Mouse (Mus musculus) heart, embryonic 13.5 days (tissue): ENCODE data around the gene Zranb2. TPM values are rescaled to one million over a fixed set of nuclear protein-coding genes. Genes with fewer than 3 reads are reported as not detected.

ENCODE experiments used
- ATAC-seq: fragments of 200-750 bp; cut with Nextera tagmentation; 2 replicates; pipeline ENCODE4 v1.8.0; 2017; ENCODE audit warnings: moderate TSS enrichment; ENCODE audit not compliant: insufficient number of reproducible peaks, low FRiP score, low TSS enrichment; ENCODE audit errors: extremely low read depth
- H3K27ac ChIP-seq: fragments of 300-500 bp; sonication (generic); replicated peaks from 2 replicates; pipeline ENCODE4 v1.5.1; 2015; ENCODE audit warnings: moderate library complexity, mild to moderate bottlenecking, inconsistent platforms
- H3K27me3 ChIP-seq: fragments of 300-500 bp; sonication (generic); replicated peaks from 2 replicates; pipeline ENCODE4 v1.6.1; 2015; ENCODE audit warnings: mild to moderate bottlenecking, inconsistent platforms
- H3K36me3 ChIP-seq: fragments of 300-500 bp; sonication (generic); 2 replicates; pipeline ENCODE4 v1.6.1; 2015; ENCODE audit warnings: mild to moderate bottlenecking, inconsistent platforms
- H3K4me1 ChIP-seq: fragments of 300-500 bp; sonication (generic); 2 replicates; pipeline ENCODE4 v1.6.1; 2015; ENCODE audit warnings: inconsistent platforms
- H3K4me2 ChIP-seq: fragments of 300-500 bp; sonication (generic); 2 replicates; pipeline ENCODE4 v1.6.1; 2015; ENCODE audit warnings: inconsistent platforms, mild to moderate bottlenecking, moderate library complexity
- H3K4me3 ChIP-seq: fragments of 300-500 bp; sonication (generic); 2 replicates; pipeline ENCODE4 v1.5.1; 2015; ENCODE audit warnings: moderate library complexity, mild to moderate bottlenecking, inconsistent platforms
- H3K9ac ChIP-seq: fragments of 300-500 bp; sonication (generic); 2 replicates; pipeline ENCODE4 v1.6.1; 2015; ENCODE audit warnings: inconsistent platforms, mild to moderate bottlenecking, moderate library complexity
- H3K9me3 ChIP-seq: fragments of 300-500 bp; sonication (generic); 2 replicates; pipeline ENCODE4 v1.6.1; 2016; ENCODE audit warnings: inconsistent platforms
- WGBS: fragments of 180-500 bp; shearing (Covaris S2); methylation state at CpG from one replicate; pipeline ENCODE4 v1.1.7; 2015; ENCODE audit warnings: mixed read lengths; 5-methylcytosine and 5-hydroxymethylcytosine counted together
- microRNA counts: library from miRNA; unstranded; fragments of <30 nt; microRNA quantifications from one replicate; lab custom pipeline; 2016
- microRNA-seq: library from miRNA; unstranded; fragments of <30 nt; microRNA quantifications from one replicate; pipeline ENCODE4, GENCODE M21; 2016
- polyA plus RNA-seq: library from polyadenylated mRNA; unstranded; fragments of >200 nt; fragmentation: Nextera tagmentation; extraction: Ambion mirVana; gene quantifications from 2 replicates; pipeline ENCODE4 v1.2.1, GENCODE M21; 2015

Gene Zranb2
- polyA plus RNA-seq, 1 experiment from 2014 or later: 70.3 TPM

DNA sequence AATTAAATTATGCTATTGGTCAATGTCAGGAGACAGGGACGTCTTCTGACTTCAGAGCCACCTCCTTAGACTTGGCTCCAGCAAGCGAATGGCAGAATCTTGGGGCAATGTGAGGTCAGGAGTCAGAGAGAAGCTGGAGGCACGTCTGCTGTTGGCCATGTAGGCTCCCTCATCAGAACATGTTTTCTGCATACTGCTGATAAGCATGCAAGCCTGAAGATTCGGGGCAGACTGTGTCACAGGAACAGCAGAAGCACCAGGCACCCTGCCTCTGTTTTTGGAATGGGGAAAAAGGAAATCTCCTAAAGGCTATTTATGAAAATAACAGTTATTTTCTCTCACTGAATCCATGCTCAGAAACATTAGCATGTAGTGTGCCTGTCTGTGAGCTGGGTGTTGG, 46.3 kb downstream of the Zranb2 start:
- H3K4me3 ChIP-seq: no peak overlapping the region
- 37% methylated on average over 4 of the region's 4 CpGs for WGBS
- H3K27me3 ChIP-seq: no peaks in the 10 kb centered on the region
- no peak overlapping the region for H3K4me2 ChIP-seq
- H3K4me1 ChIP-seq: peaks cover 31% of the 10 kb centered on the region
- H3K9me3 ChIP-seq: no peaks in the 10 kb centered on the region
- H3K9ac ChIP-seq: no peak overlapping the region
- H3K36me3 ChIP-seq: no peaks in the 10 kb centered on the region
- H3K27ac ChIP-seq: no peak overlapping the region
- no peak for ATAC-seq

DNA sequence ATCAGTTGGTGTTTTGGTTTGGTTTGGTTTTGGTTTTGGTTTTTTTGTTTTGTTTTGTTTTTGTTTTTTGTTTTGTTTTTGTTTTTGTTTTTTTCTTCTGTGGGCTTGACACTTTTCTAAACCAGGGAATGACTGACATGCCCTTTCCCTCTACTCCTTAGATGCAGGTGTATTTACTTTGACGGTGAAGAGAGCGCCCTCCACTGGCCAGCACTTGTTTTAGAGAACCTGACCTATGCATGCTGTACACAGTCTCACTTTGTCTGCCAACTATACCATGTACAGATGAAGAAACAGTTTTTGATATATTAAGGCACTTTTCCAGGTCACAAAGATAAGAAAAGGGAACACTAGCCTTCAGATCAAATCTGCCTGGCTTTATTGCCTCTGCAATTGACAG, 47.8 kb downstream of the Zranb2 start:
- H3K9me3 ChIP-seq: no peaks in the 10 kb centered on the region
- WGBS: 23% methylated on average over 2 of the region's 2 CpGs
- no peak overlapping the region for H3K4me3 ChIP-seq
- H3K4me2 ChIP-seq: no peak overlapping the region
- H3K36me3 ChIP-seq: no peaks in the 10 kb centered on the region
- ATAC-seq: no peak
- peaks cover 27% of the 10 kb centered on the region for H3K4me1 ChIP-seq
- no peaks in the 10 kb centered on the region for H3K27me3 ChIP-seq
- no peak overlapping the region for H3K9ac ChIP-seq
- H3K27ac ChIP-seq: no peak overlapping the region

DNA sequence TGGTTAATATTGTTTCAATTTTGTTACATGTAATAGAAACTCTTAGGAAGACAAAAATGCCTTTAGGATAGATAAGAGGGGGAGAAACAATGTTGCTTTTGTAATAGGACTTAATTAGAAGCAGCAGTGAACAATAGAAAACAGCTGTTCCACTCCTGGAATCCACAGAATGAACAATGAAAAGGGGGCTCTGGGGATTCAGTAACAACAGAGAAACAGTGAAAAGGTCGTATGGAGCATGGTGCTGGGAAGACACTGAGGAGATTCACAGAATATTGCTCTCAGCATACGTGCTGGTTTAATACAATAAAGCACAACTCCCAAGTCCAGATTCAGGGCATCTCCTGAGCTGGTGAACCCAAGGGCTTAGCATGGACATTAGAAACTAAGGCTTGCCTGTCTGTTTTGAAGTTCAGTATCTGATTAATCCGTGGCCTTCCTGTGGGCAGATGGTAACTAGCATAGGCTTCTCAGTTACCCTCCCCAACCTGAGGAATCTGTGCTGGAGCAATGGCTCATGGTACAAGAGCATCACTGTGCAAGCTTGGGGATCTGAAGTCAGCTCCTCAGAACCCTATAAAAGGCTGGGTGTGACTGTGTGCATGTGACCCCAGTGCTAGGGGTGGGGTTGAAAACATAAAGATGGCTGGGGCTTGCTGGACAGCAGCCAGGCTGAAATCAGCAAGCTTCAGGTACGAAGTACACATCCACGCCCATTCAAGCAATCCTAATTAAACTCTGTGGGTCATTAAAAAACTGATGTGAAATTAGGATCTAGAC, 48.9 kb downstream of the Zranb2 start:
- ATAC-seq: no peak
- H3K4me3 ChIP-seq: no peak overlapping the region
- H3K36me3 ChIP-seq: no peaks in the 10 kb centered on the region
- 61% methylated on average over 5 of the region's 5 CpGs for WGBS
- no peaks in the 10 kb centered on the region for H3K27me3 ChIP-seq
- H3K9me3 ChIP-seq: no peaks in the 10 kb centered on the region
- H3K4me2 ChIP-seq: no peak overlapping the region
- peaks cover 27% of the 10 kb centered on the region for H3K4me1 ChIP-seq
- no peak overlapping the region for H3K27ac ChIP-seq
- H3K9ac ChIP-seq: no peak overlapping the region

DNA sequence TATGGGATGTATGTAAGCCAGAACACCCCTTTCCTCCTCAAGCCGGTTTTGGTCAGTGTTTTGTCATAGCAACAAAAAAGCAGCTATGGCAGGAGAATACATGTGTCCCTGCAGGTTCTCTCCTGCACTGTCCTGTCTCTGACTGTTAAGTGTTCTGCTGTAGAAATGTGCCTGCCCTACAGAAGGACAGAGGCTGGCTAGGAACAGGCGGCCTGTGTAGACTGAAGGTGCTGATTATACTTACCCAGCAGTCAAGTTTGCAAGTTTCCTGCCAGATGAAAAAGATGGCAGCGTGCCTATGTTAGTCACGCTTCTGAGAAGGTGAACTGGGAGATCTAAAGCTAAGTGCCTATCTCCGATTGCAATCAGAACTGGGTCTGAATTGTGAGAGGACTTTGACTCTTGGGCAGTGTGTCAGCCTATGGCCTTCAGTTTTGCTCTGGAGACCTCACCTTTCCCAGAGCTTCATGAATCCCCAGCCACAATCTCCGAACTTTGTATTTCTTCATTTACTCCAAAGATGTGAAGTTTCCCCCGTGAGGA, 63.9 kb downstream of the Zranb2 start:
- ATAC-seq: no peak
- Histone ChIP-seq H3K36me3 (no peaks in the 10 kb centered on the region), H3K9me3 (no peaks in the 10 kb centered on the region), H3K4me3 (no peak overlapping the region), H3K27ac (no peak overlapping the region), H3K27me3 (no peaks in the 10 kb centered on the region), H3K9ac (no peak overlapping the region), H3K4me2 (no peak overlapping the region), H3K4me1 (no peaks in the 10 kb centered on the region)
- WGBS: 67% methylated on average over 7 of the region's 7 CpGs

MicroRNAs encoded within 50 kb of the gene (microRNA counts, 519-probe panel; counts per million panel counts)
- 209 counts per million, percentile 61 among the panel's probes with 10 or more counts for microRNA mmu-miR-186 (lab: Ali Mortazavi, UCI)

Small RNA genes lying within 50 kb of the gene (microRNA-seq; reads per million reads assigned to microRNA genes)
- 385 reads per million, percentile 71 among the genes with 10 or more reads in this experiment for gene Mir186

Other genes starting within 250 kb of the Zranb2 start
- gene Ptger3, start 32.7 kb downstream of the Zranb2 start, polyA plus RNA-seq: 2.2 and 3.3 TPM in 2 replicates